Mouse (Mus musculus) stomach, embryonic 14.5 days (tissue): Measurements from ENCODE around the gene 0610030E20Rik. TPM values are rescaled to one million over a fixed set of nuclear protein-coding genes. Genes with fewer than 3 reads are reported as not detected.
A peak's percentile ranks its signal among the peaks of the same experiment; 100 is the strongest.

Experiments
- ATAC-seq: fragments of 200-750 bp; cut with Nextera tagmentation; 2 replicates; pipeline ENCODE4 v1.8.0; 2017; ENCODE audit warnings: low read depth, moderate TSS enrichment; ENCODE audit not compliant: insufficient number of reproducible peaks, insufficient read depth, low FRiP score
- H3K27ac ChIP-seq: fragments of 300-500 bp; sonication (generic); 2 replicates; pipeline ENCODE4 v1.5.1; 2014; ENCODE audit warnings: mild to moderate bottlenecking, low read length, moderate library complexity, mixed read lengths
- H3K27me3 ChIP-seq: fragments of 300-500 bp; sonication (generic); 2 replicates; pipeline ENCODE4 v1.6.1; 2014; ENCODE audit warnings: low read length, control low read depth, mixed read lengths; ENCODE audit not compliant: control insufficient read depth, insufficient read depth
- H3K36me3 ChIP-seq: fragments of 300-500 bp; sonication (generic); 2 replicates; pipeline ENCODE4 v1.6.1; 2014; ENCODE audit warnings: mild to moderate bottlenecking, control low read depth, low read length, moderate library complexity, mixed read lengths; ENCODE audit not compliant: control insufficient read depth, insufficient read depth
- H3K4me1 ChIP-seq: fragments of 300-500 bp; sonication (generic); 2 replicates; pipeline ENCODE4 v1.6.1; 2014; ENCODE audit warnings: low read length, control low read depth, mixed read lengths; ENCODE audit not compliant: control insufficient read depth, insufficient read depth
- H3K4me2 ChIP-seq: fragments of 300-500 bp; sonication (generic); replicated peaks from 2 replicates; pipeline ENCODE4 v1.6.1; 2014; ENCODE audit warnings: low read depth, low read length, control low read depth
- H3K4me3 ChIP-seq: fragments of 300-500 bp; sonication (generic); 2 replicates; pipeline ENCODE4 v1.5.1; 2014; ENCODE audit warnings: low read depth, low read length, control low read depth
- H3K9ac ChIP-seq: fragments of 300-500 bp; sonication (generic); replicated peaks from 2 replicates; pipeline ENCODE4 v1.6.1; 2014; ENCODE audit warnings: low read depth, mild to moderate bottlenecking, control low read depth, low read length, moderate library complexity, mixed read lengths
- H3K9me3 ChIP-seq: fragments of 300-500 bp; sonication (generic); 2 replicates; pipeline ENCODE4 v1.6.1; 2016; ENCODE audit warnings: low read depth, low read length, control low read depth; ENCODE audit not compliant: control insufficient read depth
- WGBS: fragments of 180-500 bp; shearing (Covaris S2); extraction: QIAGEN DNeasy Blood & Tissue Kit; methylation state at CpG from one replicate; pipeline ENCODE4 v1.1.7; 2014; 5-methylcytosine and 5-hydroxymethylcytosine counted together
- polyA plus RNA-seq: library from polyadenylated mRNA; unstranded; fragments of >200 nt; fragmentation: Nextera tagmentation; extraction: Ambion mirVana; gene quantifications from 2 replicates; pipeline ENCODE4 v1.2.1, GENCODE M21; 2014

0610030E20Rik gene
- polyA plus RNA-seq = 33.9 and 34.3 TPM in 2 replicates

GRCm38 (mm10) chr6:72347166-72347941 lies at the start of gene 0610030E20Rik:
TSS of gene 0610030E20Rik (plus strand) at chr6:72347317.
- WGBS = under 1% methylated on average over 72 of the region's 72 CpGs
- H3K4me1 ChIP-seq = peaks cover 19% of the 10 kb centered on the region
- ATAC-seq = peak; percentile 67; the same call in 1 of the 2 replicates

GRCm38 (mm10) chr6:72297825-72298224 lies 49.3 kb upstream of the 0610030E20Rik start:
- Histone ChIP-seq H3K4me1 (no peaks in the 10 kb centered on the region), H3K27me3 (no peaks in the 10 kb centered on the region), H3K27ac (no peak overlapping the region), H3K9ac (no peak overlapping the region), H3K4me2 (no peak overlapping the region), H3K9me3 (no peaks in the 10 kb centered on the region), H3K36me3 (no peaks in the 10 kb centered on the region), H3K4me3 (no peak overlapping the region)
- no peak for ATAC-seq
- WGBS = 80% methylated on average over 3 of the region's 3 CpGs

More at GRCm38 (mm10) chr6:72347166-72347941, at the start of gene 0610030E20Rik:
- Histone ChIP-seq H3K9me3 (no peaks in the 10 kb centered on the region), H3K4me2 (peak within 1 kb of the TSS; percentile 64), H3K9ac (peak within 1 kb of the TSS; percentile 49), H3K4me3 (peak within 1 kb of the TSS; percentile 54), H3K36me3 (peaks cover 25% of the 10 kb centered on the region), H3K27ac (peak within 1 kb of the TSS; percentile 59; the same call in 1 of the 2 replicates), H3K27me3 (no peaks in the 10 kb centered on the region)

- no peak overlapping the region for H3K27ac ChIP-seq
- H3K9ac ChIP-seq = no peak overlapping the region
- H3K4me2 ChIP-seq = no peak overlapping the region
- no peaks in the 10 kb centered on the region for H3K27me3 ChIP-seq
- H3K36me3 ChIP-seq = no peaks in the 10 kb centered on the region
- 84% methylated on average over 11 of the region's 11 CpGs for WGBS
- H3K4me1 ChIP-seq = no peaks in the 10 kb centered on the region
- no peak for ATAC-seq
- no peak overlapping the region for H3K4me3 ChIP-seq
- no peaks in the 10 kb centered on the region for H3K9me3 ChIP-seq
These were observed 44.7 kb upstream of the 0610030E20Rik start for GRCm38 (mm10) chr6:72302349-72302925.

GRCm38 (mm10) chr6:72303510-72303909 lies 43.6 kb upstream of the 0610030E20Rik start:
- Histone ChIP-seq H3K27ac (no peak overlapping the region), H3K36me3 (no peaks in the 10 kb centered on the region), H3K27me3 (no peaks in the 10 kb centered on the region), H3K4me3 (no peak overlapping the region), H3K4me2 (no peak overlapping the region), H3K4me1 (no peaks in the 10 kb centered on the region), H3K9ac (no peak overlapping the region), H3K9me3 (no peaks in the 10 kb centered on the region)
- ATAC-seq = no peak
- WGBS = 47% methylated on average over 9 of the region's 9 CpGs

GRCm38 (mm10) chr6:72312198-72312597 lies 34.9 kb upstream of the 0610030E20Rik start:
- WGBS = 92% methylated on average over 3 of the region's 3 CpGs
- H3K27ac ChIP-seq = no peak overlapping the region
- no peak overlapping the region for H3K4me2 ChIP-seq
- no peaks in the 10 kb centered on the region for H3K4me1 ChIP-seq
- H3K27me3 ChIP-seq = no peaks in the 10 kb centered on the region
- no peak overlapping the region for H3K4me3 ChIP-seq
- peaks cover 2% of the 10 kb centered on the region; the same call in 1 of the 2 replicates for H3K36me3 ChIP-seq
- no peaks in the 10 kb centered on the region for H3K9me3 ChIP-seq
- ATAC-seq = no peak
- H3K9ac ChIP-seq = no peak overlapping the region

- 85% methylated on average over 11 of the region's 11 CpGs for WGBS
- ATAC-seq = no peak
- Histone ChIP-seq H3K9ac (no peak overlapping the region), H3K27me3 (no peaks in the 10 kb centered on the region), H3K9me3 (no peaks in the 10 kb centered on the region), H3K27ac (no peak overlapping the region), H3K4me1 (no peaks in the 10 kb centered on the region), H3K4me2 (no peak overlapping the region), H3K4me3 (no peak overlapping the region), H3K36me3 (peaks cover 9% of the 10 kb centered on the region; the same call in 1 of the 2 replicates)
These were observed 33.8 kb upstream of the 0610030E20Rik start for GRCm38 (mm10) chr6:72313124-72313867.

- Histone ChIP-seq H3K27ac (no peak overlapping the region), H3K27me3 (no peaks in the 10 kb centered on the region), H3K4me1 (no peaks in the 10 kb centered on the region), H3K4me2 (no peak overlapping the region), H3K9me3 (no peaks in the 10 kb centered on the region), H3K4me3 (no peak overlapping the region), H3K9ac (no peak overlapping the region), H3K36me3 (peaks cover 24% of the 10 kb centered on the region)
- ATAC-seq = no peak
- 80% methylated on average over 2 of the region's 2 CpGs for WGBS
These were observed 31.7 kb upstream of the 0610030E20Rik start for GRCm38 (mm10) chr6:72315384-72315783.

GRCm38 (mm10) chr6:72316044-72316443 lies 31.1 kb upstream of the 0610030E20Rik start:
- no peak for ATAC-seq

More at GRCm38 (mm10) chr6:72316044-72316443, 31.1 kb upstream of the 0610030E20Rik start:
- 63% methylated on average over 1 of the region's 1 CpGs for WGBS
- no peak overlapping the region for H3K4me3 ChIP-seq
- H3K27me3 ChIP-seq = no peaks in the 10 kb centered on the region
- H3K9me3 ChIP-seq = no peaks in the 10 kb centered on the region
- H3K4me2 ChIP-seq = no peak overlapping the region
- H3K36me3 ChIP-seq = peaks cover 30% of the 10 kb centered on the region
- no peaks in the 10 kb centered on the region for H3K4me1 ChIP-seq
- H3K9ac ChIP-seq = no peak overlapping the region
- H3K27ac ChIP-seq = no peak overlapping the region
